Mouse (Mus musculus) heart, postnatal 25 days (tissue): ENCODE data around the gene Coro7. TPM values are rescaled to one million over a fixed set of nuclear protein-coding genes. Genes with fewer than 3 reads are reported as not detected.
A peak's percentile ranks its signal among the peaks of the same experiment; 100 is the strongest.
"Not testable (repeated sequence)": the region's sequence is repeated elsewhere in the genome, so short reads cannot be mapped to it uniquely, and the experiment has no call there.

Experiments
- DNase-seq: peaks from one replicate; pipeline ENCODE4 v3.0.0; 2022; ENCODE audit warnings: low spot score
- intact Hi-C: fragments of 180-260 bp; cut with DNase I; formaldehyde crosslinking; loops from one replicate; pipeline ENCODE4 v1.15.1; 2025
- total RNA-seq, 2 experiments: library from RNA; stranded (reverse); gene quantifications; 2 replicates each; pipeline ENCODE4 v1.2.3; 2021

Coro7 gene
- total RNA-seq, 2 experiments from 2014 or later: 12.6 to 16.1 TPM

GRCm38 (mm10) chr16:4683581-4684456 is 4.2 kb upstream of the Coro7 start:
- intact Hi-C loops: loop anchor here (2.0 kb wide), 1 partner anchor 107 kb away; the partner anchor contains the start of gene Cdip1
- peak; percentile 90 for DNase-seq

- no peak for DNase-seq
- intact Hi-C loops: no loop called here
These were observed 3.6 kb upstream of the Coro7 start for GRCm38 (mm10) chr16:4683193-4683580.

GRCm38 (mm10) chr16:4682628-4683179 is 3.1 kb upstream of the Coro7 start:
- intact Hi-C loops: no loop called here

GRCm38 (mm10) chr16:4680922-4681455 is 1.4 kb upstream of the Coro7 start:
- intact Hi-C loops, DNase-seq: not testable (repeated sequence)

More at GRCm38 (mm10) chr16:4682628-4683179, 3.1 kb upstream of the Coro7 start:
- DNase-seq: no peak

GRCm38 (mm10) chr16:4678080-4678479 is 1.5 kb downstream of the Coro7 start:
- intact Hi-C loops: loop anchor here (5.0 to 10.0 kb wide), 2 partner anchors 109 to 467 kb away; partner anchors contain the start of gene Sec14l5
- no peak for DNase-seq

- intact Hi-C loops: loop anchor here (5.0 to 10.0 kb wide), 2 partner anchors 110 to 468 kb away; partner anchors contain the start of gene Sec14l5
- no peak for DNase-seq
These were observed 2.7 kb downstream of the Coro7 start for GRCm38 (mm10) chr16:4676836-4677235.

GRCm38 (mm10) chr16:4674091-4674490 is 5.5 kb downstream of the Coro7 start:
- intact Hi-C loops: loop anchor here (10.0 kb wide), 1 partner anchor 471 kb away; the partner anchor contains the start of gene Sec14l5
- DNase-seq: no peak

GRCm38 (mm10) chr16:4670317-4670716 is 9.3 kb downstream of the Coro7 start:
- intact Hi-C loops: loop anchor here (10.0 kb wide), 1 partner anchor 474 kb away; the partner anchor contains the start of gene Sec14l5
- no peak for DNase-seq

- peak; percentile 47 for DNase-seq
- intact Hi-C loops: loop anchor here (1.0 to 5.0 kb wide), 4 partner anchors 37 to 125 kb away; partner anchors contain the start of gene Cdip1
These were observed 12.3 kb downstream of the Coro7 start for GRCm38 (mm10) chr16:4667190-4667808.

GRCm38 (mm10) chr16:4665726-4666125 is 13.9 kb downstream of the Coro7 start:
- DNase-seq: no peak
- intact Hi-C loops: loop anchor here (5.0 kb wide), 3 partner anchors 98 to 127 kb away; partner anchors contain the start of gene Cdip1

- intact Hi-C loops: no loop called here
- no peak for DNase-seq
These were observed 15.8 kb downstream of the Coro7 start for GRCm38 (mm10) chr16:4663806-4664205.

GRCm38 (mm10) chr16:4661605-4662004 is 18.0 kb downstream of the Coro7 start:
- intact Hi-C loops: no loop called here

GRCm38 (mm10) chr16:4659326-4659725 is 20.3 kb downstream of the Coro7 start:
- no peak for DNase-seq
- intact Hi-C loops: no loop called here

More at GRCm38 (mm10) chr16:4661605-4662004, 18.0 kb downstream of the Coro7 start:
- DNase-seq: no peak

- intact Hi-C loops: no loop called here
- DNase-seq: no peak
These were observed 20.8 kb downstream of the Coro7 start for GRCm38 (mm10) chr16:4658781-4659245.

GRCm38 (mm10) chr16:4656571-4657081 is 23.0 kb downstream of the Coro7 start:
- intact Hi-C loops: no loop called here
- DNase-seq: no peak

- intact Hi-C loops: no loop called here
- DNase-seq: no peak
These were observed 23.6 kb downstream of the Coro7 start for GRCm38 (mm10) chr16:4655764-4656570.

- intact Hi-C loops: no loop called here
- DNase-seq: peak; percentile 47
These were observed 24.3 kb downstream of the Coro7 start for GRCm38 (mm10) chr16:4655251-4655734.

GRCm38 (mm10) chr16:4654706-4655105 is 24.9 kb downstream of the Coro7 start:
- intact Hi-C loops: no loop called here
- DNase-seq: no peak
